Mouse (Mus musculus): ENCODE measurements around the gene Efna4. TPM values are rescaled to one million over a fixed set of nuclear protein-coding genes. Genes with fewer than 3 reads are reported as not detected.

The Efna4 gene
- total RNA-seq, 1 experiment from 2014 or later, result 0.26 TPM

GRCm38 (mm10) chr3:89330948-89331347 lies 6.9 kb downstream of the Efna4 start:
- DNase-seq, result peak; percentile 84

GRCm38 (mm10) chr3:89330346-89330745 lies 7.5 kb downstream of the Efna4 start:
- no peak for DNase-seq

GRCm38 (mm10) chr3:89328623-89329022 lies 9.2 kb downstream of the Efna4 start:
- no peak for DNase-seq

GRCm38 (mm10) chr3:89327371-89327870 lies 10.4 kb downstream of the Efna4 start:
- no peak for DNase-seq

- DNase-seq, result no peak
Measured at GRCm38 (mm10) chr3:89325882-89326281, 11.9 kb downstream of the Efna4 start.

GRCm38 (mm10) chr3:89322514-89323165 lies 15.2 kb downstream of the Efna4 start, which contains the start of gene Efna3:
Efna3 (minus strand) TSS chr3:89322965.
- peak; percentile 80 for DNase-seq

- no peak for DNase-seq
Measured at GRCm38 (mm10) chr3:89322131-89322500, 15.7 kb downstream of the Efna4 start.

- peak; percentile 26 for DNase-seq
Measured at GRCm38 (mm10) chr3:89321183-89322130, 16.4 kb downstream of the Efna4 start.

GRCm38 (mm10) chr3:89320581-89321182 lies 17.1 kb downstream of the Efna4 start:
- peak; percentile 62 for DNase-seq

- no peak for DNase-seq
Measured at GRCm38 (mm10) chr3:89319591-89320350, 18.1 kb downstream of the Efna4 start.

- no peak for DNase-seq
Measured at GRCm38 (mm10) chr3:89318971-89319590, 18.7 kb downstream of the Efna4 start.

- no peak for DNase-seq
Measured at GRCm38 (mm10) chr3:89318316-89318715, 19.5 kb downstream of the Efna4 start.

- DNase-seq, result no peak
Measured at GRCm38 (mm10) chr3:89317246-89317645, 20.6 kb downstream of the Efna4 start.

GRCm38 (mm10) chr3:89316833-89317232 lies 21.0 kb downstream of the Efna4 start:
- DNase-seq, result peak; percentile 88

- DNase-seq, result no peak
Measured at GRCm38 (mm10) chr3:89315930-89316831, 21.6 kb downstream of the Efna4 start.

- peak; percentile 88 for DNase-seq
Measured at GRCm38 (mm10) chr3:89315195-89315929, 22.5 kb downstream of the Efna4 start.

- no peak for DNase-seq
Measured at GRCm38 (mm10) chr3:89314791-89315190, 23.0 kb downstream of the Efna4 start.

GRCm38 (mm10) chr3:89314340-89314739 lies 23.5 kb downstream of the Efna4 start:
- no peak for DNase-seq

GRCm38 (mm10) chr3:89308089-89308488 lies 29.7 kb downstream of the Efna4 start:
- peak; percentile 83 for DNase-seq
